Mouse (Mus musculus): ENCODE results near the gene Fam107b.
"Not testable (repeated sequence)": the region's sequence is repeated elsewhere in the genome, so short reads cannot be mapped to it uniquely, and the experiment has no call there.

Fam107b gene

GRCm38 (mm10) chr2:3709882-3710281 lies 139.6 kb downstream of the Fam107b start:
- DNase-seq (ENCODE audit: inconsistent age in 2 of 2, low spot score in 1 of 2), result no peak

- DNase-seq (ENCODE audit: inconsistent age in 2 of 2, low spot score in 1 of 2), result no peak
These were observed 140.2 kb downstream of the Fam107b start for GRCm38 (mm10) chr2:3710521-3710920.

- DNase-seq (ENCODE audit: inconsistent age in 2 of 2, low spot score in 1 of 2), result peak; percentile 50 to 79
These were observed 142.2 kb downstream of the Fam107b start for GRCm38 (mm10) chr2:3712369-3713042.

GRCm38 (mm10) chr2:3713212-3713681 lies 143.0 kb downstream of the Fam107b start:
- DNase-seq (ENCODE audit: inconsistent age in 2 of 2, low spot score in 1 of 2), result peak; percentile 92 to 98

- peak; percentile 49 to 79 for DNase-seq (ENCODE audit: inconsistent age in 2 of 2, low spot score in 1 of 2)
These were observed 143.5 kb downstream of the Fam107b start for GRCm38 (mm10) chr2:3713682-3714361.

- DNase-seq (ENCODE audit: inconsistent age in 2 of 2, low spot score in 1 of 2), result no peak
These were observed 144.2 kb downstream of the Fam107b start for GRCm38 (mm10) chr2:3714511-3714910.

- no peak for DNase-seq (ENCODE audit: inconsistent age in 2 of 2, low spot score in 1 of 2)
These were observed 145.1 kb downstream of the Fam107b start for GRCm38 (mm10) chr2:3715424-3715823.

- no peak for DNase-seq (ENCODE audit: inconsistent age in 2 of 2, low spot score in 1 of 2)
These were observed 147.0 kb downstream of the Fam107b start for GRCm38 (mm10) chr2:3717268-3717667.

GRCm38 (mm10) chr2:3717847-3718246 lies 147.6 kb downstream of the Fam107b start:
- no peak for DNase-seq (ENCODE audit: inconsistent age in 2 of 2, low spot score in 1 of 2)

GRCm38 (mm10) chr2:3719436-3720121 lies 149.3 kb downstream of the Fam107b start:
- not testable (repeated sequence) for DNase-seq (ENCODE audit: inconsistent age in 2 of 2, low spot score in 1 of 2)

- DNase-seq (ENCODE audit: inconsistent age in 2 of 2, low spot score in 1 of 2), result no peak
These were observed 150.8 kb downstream of the Fam107b start for GRCm38 (mm10) chr2:3721107-3721506.

GRCm38 (mm10) chr2:3721974-3722373 lies 151.7 kb downstream of the Fam107b start:
- no peak for DNase-seq (ENCODE audit: inconsistent age in 2 of 2, low spot score in 1 of 2)

- no peak for DNase-seq (ENCODE audit: inconsistent age in 2 of 2, low spot score in 1 of 2)
These were observed 153.3 kb downstream of the Fam107b start for GRCm38 (mm10) chr2:3723391-3724106.

- peak in 1 of 2 experiments; percentile 47 for DNase-seq (ENCODE audit: inconsistent age in 2 of 2, low spot score in 1 of 2)
These were observed 156.3 kb downstream of the Fam107b start for GRCm38 (mm10) chr2:3726501-3727078.

GRCm38 (mm10) chr2:3727225-3727930 lies 157.1 kb downstream of the Fam107b start:
- no peak for DNase-seq (ENCODE audit: inconsistent age in 2 of 2, low spot score in 1 of 2)

- no peak for DNase-seq (ENCODE audit: inconsistent age in 2 of 2, low spot score in 1 of 2)
These were observed 157.8 kb downstream of the Fam107b start for GRCm38 (mm10) chr2:3728090-3728489.

- DNase-seq (ENCODE audit: inconsistent age in 2 of 2, low spot score in 1 of 2), result no peak
These were observed 159.3 kb downstream of the Fam107b start for GRCm38 (mm10) chr2:3729586-3729985.

GRCm38 (mm10) chr2:3730744-3731143 lies 160.5 kb downstream of the Fam107b start:
- no peak for DNase-seq (ENCODE audit: inconsistent age in 2 of 2, low spot score in 1 of 2)

GRCm38 (mm10) chr2:3731316-3732015 lies 161.2 kb downstream of the Fam107b start:
- no peak for DNase-seq (ENCODE audit: inconsistent age in 2 of 2, low spot score in 1 of 2)

Measured in adrenal gland, adult (tissue).